Mouse (Mus musculus) lung, postnatal 36 days (tissue): ENCODE measurements around the gene Dnah12.
"Not testable (repeated sequence)": the region's sequence is repeated elsewhere in the genome, so short reads cannot be mapped to it uniquely, and the experiment has no call there.

Experiments used
- DNase-seq: peaks from one replicate; pipeline ENCODE4 v3.0.0; 2022; ENCODE audit warnings: mixed read lengths

The Dnah12 gene

DNA sequence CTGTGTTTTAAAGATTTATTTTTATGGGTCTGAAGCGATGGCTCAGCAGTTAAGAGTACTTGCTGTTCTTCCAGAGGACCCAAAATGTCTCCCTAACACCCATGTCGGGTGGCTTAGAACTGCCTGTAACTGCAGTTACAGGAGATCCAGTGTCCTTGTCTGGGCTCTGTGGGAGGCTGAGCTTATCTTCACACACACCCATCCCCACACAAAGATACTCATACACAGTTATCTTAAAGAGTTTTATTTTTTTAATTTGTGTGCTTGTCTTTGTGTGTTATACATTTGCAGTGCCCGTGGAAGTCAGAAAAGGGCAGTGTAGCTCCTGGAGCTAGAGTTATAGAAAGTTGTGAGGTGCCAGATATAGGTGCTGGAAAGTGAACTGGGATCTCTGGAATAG, 197.7 kb downstream of the Dnah12 start:
- DNase-seq: no peak

DNA sequence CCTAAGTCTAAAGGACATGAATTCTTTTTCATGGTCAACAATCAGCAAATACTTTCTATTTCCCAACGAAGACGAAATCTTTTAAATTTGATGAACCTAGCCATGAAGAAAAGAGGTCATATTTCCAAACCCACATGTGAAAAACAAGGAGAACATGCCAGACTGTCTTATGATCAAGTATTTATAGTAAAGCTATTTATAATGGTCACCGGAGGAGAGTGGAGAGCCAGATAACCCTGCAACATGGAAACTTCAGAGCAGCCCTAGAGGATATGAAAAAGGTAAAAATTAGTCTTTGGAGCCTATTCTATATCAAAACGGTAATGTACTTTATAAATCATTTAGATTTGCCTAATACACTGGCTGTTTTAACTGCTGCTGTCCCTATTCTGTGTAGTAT, 201.3 kb downstream of the Dnah12 start, which contains the start of gene Asb14:
TSS of gene Asb14 (plus strand) at position 166 of the 400 bp plus-strand sequence.
- no peak for DNase-seq

DNA sequence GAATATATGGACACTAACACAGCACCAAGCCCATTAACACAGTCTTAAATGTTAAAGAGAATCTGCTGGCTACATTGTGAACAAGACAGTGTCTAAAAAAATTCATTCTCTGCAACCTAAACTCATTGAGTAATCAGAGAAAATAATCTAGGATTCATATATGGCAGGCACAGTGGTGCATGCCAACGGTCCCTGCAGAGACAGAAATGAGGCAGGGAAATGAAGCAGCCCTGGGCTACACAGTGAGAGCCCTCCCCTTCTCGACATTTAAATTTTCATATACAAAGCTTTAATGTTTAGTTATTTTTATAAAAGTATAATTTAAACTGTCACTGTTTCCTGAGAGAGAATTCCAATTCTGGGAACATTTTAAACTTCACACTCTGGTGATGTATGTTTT, 206.4 kb downstream of the Dnah12 start:
- no peak for DNase-seq

DNA sequence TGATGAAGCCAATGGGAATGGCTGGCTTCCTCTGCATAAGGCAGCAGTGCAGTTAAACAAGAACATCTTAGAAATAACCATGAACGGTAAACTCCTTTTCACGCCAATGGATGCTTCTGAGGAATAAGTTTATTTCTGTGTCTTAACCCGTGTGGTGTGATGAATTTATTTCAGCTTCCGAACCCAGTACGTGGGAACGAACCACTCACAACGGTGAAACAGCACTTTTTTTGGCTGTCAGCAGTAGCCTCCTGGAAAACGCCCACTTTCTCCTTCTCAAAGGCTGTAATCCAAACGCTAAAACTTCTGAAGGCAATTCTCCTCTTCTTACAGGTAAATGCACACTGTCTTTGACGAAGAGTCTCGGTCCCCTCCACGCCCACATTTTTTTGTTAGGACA, 207.8 kb downstream of the Dnah12 start:
- DNase-seq: no peak

DNA sequence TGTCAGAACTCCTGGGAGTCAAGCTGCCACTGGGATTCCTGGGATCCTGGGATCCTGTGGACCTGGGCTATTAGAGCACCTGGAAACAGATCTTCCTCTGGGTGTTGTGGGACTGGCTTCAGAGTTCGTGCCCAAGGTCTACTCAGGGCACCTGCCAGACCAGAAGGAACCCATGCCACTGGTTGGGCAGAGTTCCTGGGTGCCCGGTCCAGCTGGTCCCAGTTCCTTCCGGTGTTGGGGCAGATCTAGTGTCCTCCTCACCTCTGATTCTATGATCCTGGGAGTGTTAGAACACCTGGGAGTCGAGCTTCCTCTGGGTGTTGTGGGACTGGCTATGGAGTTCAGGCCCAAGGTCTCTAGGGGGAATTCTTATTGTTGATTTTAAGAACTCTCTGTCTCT, 214.3 kb downstream of the Dnah12 start:
- DNase-seq: no peak

DNA sequence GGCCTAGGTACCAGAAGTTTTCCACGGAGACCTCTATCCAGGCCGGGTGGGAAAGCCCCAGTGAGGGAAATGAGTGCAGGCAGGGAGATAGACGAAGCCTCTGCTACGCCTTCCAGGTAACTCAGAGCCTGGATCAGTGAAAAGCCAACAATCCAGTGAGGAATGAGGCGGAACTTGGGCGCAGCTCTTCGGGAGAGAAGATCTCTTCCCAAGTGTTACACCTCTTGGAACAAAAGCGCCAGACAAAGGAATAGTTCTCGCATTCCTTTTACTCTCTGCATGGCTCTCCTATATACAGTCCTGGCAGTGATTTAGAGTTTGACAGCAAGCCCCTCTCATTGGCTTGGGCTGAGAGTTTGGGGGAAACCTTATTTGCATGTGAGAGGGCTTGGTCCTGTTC, 217.4 kb downstream of the Dnah12 start:
- not testable (repeated sequence) for DNase-seq

DNA sequence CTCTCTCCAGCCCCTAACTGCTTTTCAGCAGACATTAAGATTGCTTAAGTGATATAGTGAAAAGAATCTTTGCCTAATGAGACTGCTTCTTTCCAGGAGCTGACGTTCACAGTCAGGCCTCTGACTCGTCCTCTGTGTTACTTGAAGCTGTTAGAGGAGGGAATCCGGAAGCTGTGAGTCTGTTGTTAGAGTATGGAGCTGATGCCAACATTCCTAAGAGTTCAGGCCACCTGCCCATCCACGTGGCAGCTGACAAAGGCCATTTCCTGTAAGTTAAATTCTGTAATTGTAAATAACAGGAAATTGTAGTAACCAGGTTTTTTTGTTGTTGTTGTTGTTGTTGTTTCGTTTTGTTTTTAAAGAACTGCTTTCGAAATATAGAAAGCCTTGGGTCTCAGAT, 218.1 kb downstream of the Dnah12 start:
- DNase-seq: peak; percentile 52

DNA sequence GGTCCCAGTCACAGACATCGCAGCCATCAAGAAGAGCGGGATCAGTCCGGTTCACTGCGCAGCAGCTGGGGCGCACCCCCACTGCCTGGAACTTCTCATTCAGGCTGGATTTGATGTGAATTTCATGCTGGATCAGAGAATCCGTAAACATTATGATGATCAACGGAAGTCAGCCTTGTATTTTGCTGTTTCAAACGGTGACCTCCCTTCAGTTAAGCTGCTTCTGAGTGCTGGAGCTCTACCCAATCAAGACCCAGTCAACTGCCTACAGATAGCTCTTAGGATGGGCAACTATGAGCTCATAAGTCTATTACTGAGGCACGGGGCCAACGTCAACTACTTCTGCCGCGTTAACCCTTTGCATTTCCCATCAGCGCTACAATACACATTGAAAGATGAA, 218.8 kb downstream of the Dnah12 start:
- DNase-seq: no peak

DNA sequence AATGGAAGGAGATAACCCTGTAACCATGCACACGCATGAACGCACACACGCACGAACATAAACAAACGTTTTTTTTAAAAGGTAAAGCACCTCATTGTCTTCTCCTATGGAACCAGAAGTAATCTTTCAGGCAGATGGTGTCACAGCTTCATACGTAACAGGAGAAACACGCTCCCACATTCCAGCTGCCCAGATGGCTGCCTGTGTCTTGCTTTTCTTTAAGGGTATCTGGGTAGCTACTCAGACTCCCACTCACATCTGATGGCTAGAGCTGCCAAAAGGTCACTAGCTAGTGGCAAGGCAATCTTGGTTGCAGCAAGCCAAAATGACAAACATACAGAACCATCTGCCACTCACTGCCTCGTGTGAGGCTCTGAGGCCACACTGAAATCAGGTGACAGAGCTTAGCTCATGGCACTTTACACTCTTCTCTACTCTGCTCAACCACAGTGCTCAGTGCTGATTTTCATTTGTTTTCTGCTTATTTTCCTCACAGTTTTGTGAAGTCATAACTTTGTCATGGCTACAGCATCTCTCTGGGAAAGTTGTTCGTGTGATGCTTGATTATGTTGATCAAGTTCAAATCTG, 220.7 kb downstream of the Dnah12 start:
- no peak for DNase-seq

DNA sequence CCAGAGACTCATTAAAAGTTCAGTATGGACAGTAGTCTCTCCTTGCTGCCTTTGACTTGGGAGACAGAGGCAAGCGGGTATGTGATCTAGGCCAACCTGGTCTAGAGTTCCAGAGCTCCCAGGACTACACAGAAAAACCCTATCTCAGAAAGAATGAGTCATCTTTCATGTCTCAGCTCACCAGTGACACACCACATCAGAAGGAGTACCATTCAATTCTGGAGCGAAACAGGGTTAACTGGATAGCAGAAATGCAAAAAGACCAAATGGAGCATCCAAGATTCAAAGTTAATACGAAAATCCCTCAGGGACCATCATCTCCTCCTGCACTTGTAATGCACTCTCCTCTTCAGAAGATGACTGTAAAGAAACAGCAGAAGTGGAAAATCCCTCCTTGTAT, 226.2 kb downstream of the Dnah12 start:
- DNase-seq: no peak

DNA sequence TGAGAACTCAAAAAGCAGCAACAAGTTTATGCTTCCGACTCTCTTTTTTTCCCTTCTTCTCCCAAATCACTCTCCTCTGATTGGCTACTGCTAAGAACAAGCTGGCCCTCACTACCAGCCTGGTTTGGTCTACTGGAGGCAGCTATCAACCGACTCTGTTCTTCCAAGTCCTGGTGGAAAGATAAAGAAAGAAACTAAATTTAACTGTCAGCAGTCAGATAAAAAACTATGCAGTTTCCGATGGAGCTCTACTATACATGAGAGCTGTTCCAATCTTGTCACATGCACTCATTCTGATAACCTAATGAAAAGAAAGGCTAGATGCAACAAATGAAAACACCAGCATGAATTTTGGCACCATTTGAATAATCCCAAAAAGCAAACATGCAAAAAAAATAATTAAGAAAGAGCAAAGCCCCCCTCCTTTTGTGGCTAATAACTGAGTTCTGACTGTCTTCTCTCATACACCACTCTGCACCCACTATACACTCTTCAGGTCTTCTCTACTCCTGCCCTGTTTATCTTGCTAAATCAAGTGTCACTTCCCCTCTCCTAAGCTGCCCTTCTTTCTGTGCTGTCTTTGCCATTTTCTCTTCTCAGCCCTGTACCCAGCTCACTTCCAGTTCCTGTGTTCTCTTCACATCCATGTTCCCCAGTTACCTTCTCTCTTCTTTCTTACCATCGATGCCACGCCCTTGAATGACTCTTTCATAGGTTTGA, 230.8 kb downstream of the Dnah12 start:
- DNase-seq: no peak

DNA sequence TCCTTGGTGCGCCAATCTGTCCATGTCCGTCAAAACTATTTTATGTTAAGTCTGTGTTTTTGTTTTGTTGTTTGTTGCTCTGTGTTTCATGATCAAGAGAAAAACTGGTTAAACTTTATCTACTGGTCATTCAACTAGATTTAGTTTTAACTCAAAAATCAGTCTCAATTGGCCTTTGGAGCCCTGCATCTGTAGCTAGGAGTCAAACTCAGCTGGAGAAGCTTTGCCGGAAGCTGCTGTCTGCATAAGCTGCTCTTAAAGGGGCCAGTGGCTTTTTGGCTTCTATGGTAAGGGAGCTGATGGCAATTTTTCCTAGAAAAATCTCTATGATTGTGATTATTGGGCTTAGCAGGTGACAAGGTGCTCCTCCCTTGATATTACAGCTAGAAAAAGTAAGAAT, 241.8 kb downstream of the Dnah12 start:
- no peak for DNase-seq

DNA sequence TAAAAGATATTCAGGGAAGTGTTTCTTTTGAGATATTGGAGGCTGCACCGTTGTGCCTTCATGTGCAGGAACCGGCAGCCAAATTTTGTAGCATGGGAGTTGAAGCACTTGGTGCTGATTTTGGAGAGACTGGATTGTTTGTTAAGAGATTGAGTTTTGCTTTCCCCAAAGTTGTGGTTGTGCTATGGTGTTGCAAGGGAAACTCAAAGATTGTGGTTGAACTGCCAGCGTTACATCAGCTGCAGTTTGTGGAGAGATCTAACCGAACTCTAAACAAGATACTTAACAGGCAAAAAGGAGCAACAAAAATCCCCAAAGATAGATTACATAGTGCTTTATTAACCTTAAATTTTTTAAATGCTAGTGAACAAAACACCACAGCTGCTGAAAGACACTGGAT, 242.5 kb downstream of the Dnah12 start:
- DNase-seq: no peak
